Mouse (Mus musculus): Measurements from ENCODE around the gene Ankfy1.

The Ankfy1 gene

GRCm38 (mm10) chr11:72792033-72792432 is 102.2 kb downstream of the Ankfy1 start:
- DNase-seq (ENCODE audit: extremely low read depth, low read depth) = no peak

DNA sequence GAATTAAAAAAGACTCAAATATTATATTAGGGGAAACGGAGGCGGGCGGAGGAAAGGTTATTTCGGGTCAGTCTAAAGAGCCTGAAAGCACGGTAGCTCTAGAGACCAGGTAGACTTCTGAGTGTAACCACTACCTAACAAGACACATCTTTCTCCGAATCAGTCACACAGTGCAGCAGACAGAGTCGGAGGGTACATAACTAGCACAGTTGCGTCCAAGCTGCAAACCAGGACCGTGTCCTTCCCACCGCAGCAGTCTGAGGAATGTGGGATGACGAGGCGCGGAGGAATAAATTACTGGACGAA is 105.3 kb downstream of the Ankfy1 start:
- DNase-seq (ENCODE audit: extremely low read depth, low read depth) = no peak

DNA sequence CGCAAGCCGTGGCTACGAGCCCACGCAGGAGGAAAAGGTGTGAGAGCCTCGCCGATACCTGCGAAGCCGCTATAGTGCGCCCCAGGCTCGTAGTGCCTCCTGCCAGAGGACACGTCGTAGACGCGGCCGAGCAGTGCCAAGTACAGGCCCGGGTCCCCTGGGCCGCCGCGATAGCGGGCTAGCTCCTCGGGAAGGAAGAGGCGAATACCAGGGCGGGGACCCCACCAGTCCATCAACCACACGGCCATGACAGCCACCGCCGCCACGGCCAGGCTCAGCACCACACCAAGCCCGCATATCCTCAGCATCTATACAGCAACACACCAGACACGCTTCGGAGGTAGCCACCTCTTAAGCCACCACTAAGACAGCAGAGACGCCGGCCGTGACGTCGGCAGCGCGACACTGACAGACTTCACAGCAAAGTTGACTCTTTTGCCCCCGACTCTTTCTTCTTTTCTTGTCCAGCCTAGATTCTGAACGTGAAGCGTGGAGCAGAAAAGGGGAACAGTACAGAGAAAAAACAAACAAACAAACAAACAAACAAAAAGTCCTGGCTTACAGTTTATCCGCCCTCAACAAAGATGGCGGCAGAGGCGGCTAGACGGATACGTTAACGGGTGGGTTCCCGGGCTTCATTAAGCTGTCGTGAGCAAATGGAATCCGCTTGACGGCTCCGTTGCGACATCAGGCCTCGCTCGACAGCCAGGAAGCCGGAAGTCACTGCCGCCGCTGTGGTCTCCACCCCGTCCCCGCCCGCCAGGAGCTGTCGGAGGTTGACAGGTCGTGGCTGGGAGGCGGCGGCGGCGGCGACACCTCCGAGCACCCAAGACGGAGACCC is 105.9 kb downstream of the Ankfy1 start, which contains the start of the genes Cyb5d2 and Zzef1:
Gene Cyb5d2, minus strand, starts transcription at position 688 of the 841 bp plus-strand sequence.
Gene Zzef1, plus strand, starts transcription at position 772 of the 841 bp plus-strand sequence.
- peak; percentile 92 for DNase-seq (ENCODE audit: extremely low read depth, low read depth)

GRCm38 (mm10) chr11:72796296-72796687 is 106.5 kb downstream of the Ankfy1 start:
- DNase-seq (ENCODE audit: extremely low read depth, low read depth) = no peak

GRCm38 (mm10) chr11:72796773-72797338 is 107.0 kb downstream of the Ankfy1 start:
- DNase-seq (ENCODE audit: extremely low read depth, low read depth) = peak; percentile 46

- no peak for DNase-seq (ENCODE audit: extremely low read depth, low read depth)
Measured at GRCm38 (mm10) chr11:72798112-72798511, 108.3 kb downstream of the Ankfy1 start.

DNA sequence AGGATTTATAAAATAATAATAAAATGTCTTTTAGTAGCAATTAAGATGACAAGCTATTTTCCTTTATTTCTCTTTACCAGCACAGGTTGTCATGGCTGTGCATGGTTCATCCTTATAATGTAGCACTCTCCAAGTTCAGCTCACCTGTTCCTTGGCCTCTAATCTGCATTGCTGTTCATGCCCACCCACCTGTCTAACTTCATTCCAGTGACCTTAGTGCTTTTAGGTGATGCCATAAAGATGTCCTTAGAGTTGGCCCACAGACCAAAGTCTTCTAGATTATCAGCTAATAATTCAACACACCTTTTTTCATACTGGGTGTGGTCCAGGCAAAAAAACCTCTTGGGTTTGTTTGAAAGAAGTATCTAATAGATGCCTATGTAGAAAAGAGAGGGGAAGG is 111.4 kb downstream of the Ankfy1 start:
- DNase-seq (ENCODE audit: extremely low read depth, low read depth) = no peak

- DNase-seq (ENCODE audit: extremely low read depth, low read depth) = no peak
Measured at GRCm38 (mm10) chr11:72803038-72803437, 113.2 kb downstream of the Ankfy1 start.

- DNase-seq (ENCODE audit: extremely low read depth, low read depth) = no peak
Measured at GRCm38 (mm10) chr11:72804586-72804985, 114.8 kb downstream of the Ankfy1 start.

GRCm38 (mm10) chr11:72805232-72805631 is 115.4 kb downstream of the Ankfy1 start:
- DNase-seq (ENCODE audit: extremely low read depth, low read depth) = peak; percentile 62

GRCm38 (mm10) chr11:72806556-72806955 is 116.8 kb downstream of the Ankfy1 start:
- no peak for DNase-seq (ENCODE audit: extremely low read depth, low read depth)

- no peak for DNase-seq (ENCODE audit: extremely low read depth, low read depth)
Measured at GRCm38 (mm10) chr11:72807992-72808391, 118.2 kb downstream of the Ankfy1 start.

- DNase-seq (ENCODE audit: extremely low read depth, low read depth) = no peak
Measured at GRCm38 (mm10) chr11:72813687-72814086, 123.9 kb downstream of the Ankfy1 start.

- DNase-seq (ENCODE audit: extremely low read depth, low read depth) = no peak
Measured at GRCm38 (mm10) chr11:72814188-72814587, 124.4 kb downstream of the Ankfy1 start.

- no peak for DNase-seq (ENCODE audit: extremely low read depth, low read depth)
Measured at GRCm38 (mm10) chr11:72816859-72817258, 127.1 kb downstream of the Ankfy1 start.

- no peak for DNase-seq (ENCODE audit: extremely low read depth, low read depth)
Measured at GRCm38 (mm10) chr11:72818067-72818466, 128.3 kb downstream of the Ankfy1 start.

GRCm38 (mm10) chr11:72821041-72821440 is 131.2 kb downstream of the Ankfy1 start:
- no peak for DNase-seq (ENCODE audit: extremely low read depth, low read depth)
